Mouse (Mus musculus) stomach, embryonic 14.5 days (tissue): ENCODE data around the gene Mettl23. TPM values are rescaled to one million over a fixed set of nuclear protein-coding genes. Genes with fewer than 3 reads are reported as not detected.

Experiments used
- ATAC-seq: fragments of 200-750 bp; cut with Nextera tagmentation; 2 replicates; pipeline ENCODE4 v1.8.0; 2017; ENCODE audit warnings: low read depth, moderate TSS enrichment; ENCODE audit not compliant: insufficient number of reproducible peaks, insufficient read depth, low FRiP score
- H3K27ac ChIP-seq: fragments of 300-500 bp; sonication (generic); 2 replicates; pipeline ENCODE4 v1.5.1; 2014; ENCODE audit warnings: mild to moderate bottlenecking, low read length, moderate library complexity, mixed read lengths
- H3K27me3 ChIP-seq: fragments of 300-500 bp; sonication (generic); 2 replicates; pipeline ENCODE4 v1.6.1; 2014; ENCODE audit warnings: low read length, control low read depth, mixed read lengths; ENCODE audit not compliant: control insufficient read depth, insufficient read depth
- H3K36me3 ChIP-seq: fragments of 300-500 bp; sonication (generic); 2 replicates; pipeline ENCODE4 v1.6.1; 2014; ENCODE audit warnings: mild to moderate bottlenecking, control low read depth, low read length, moderate library complexity, mixed read lengths; ENCODE audit not compliant: control insufficient read depth, insufficient read depth
- H3K4me1 ChIP-seq: fragments of 300-500 bp; sonication (generic); 2 replicates; pipeline ENCODE4 v1.6.1; 2014; ENCODE audit warnings: low read length, control low read depth, mixed read lengths; ENCODE audit not compliant: control insufficient read depth, insufficient read depth
- H3K4me2 ChIP-seq: fragments of 300-500 bp; sonication (generic); replicated peaks from 2 replicates; pipeline ENCODE4 v1.6.1; 2014; ENCODE audit warnings: low read depth, low read length, control low read depth
- H3K4me3 ChIP-seq: fragments of 300-500 bp; sonication (generic); 2 replicates; pipeline ENCODE4 v1.5.1; 2014; ENCODE audit warnings: low read depth, low read length, control low read depth
- H3K9ac ChIP-seq: fragments of 300-500 bp; sonication (generic); replicated peaks from 2 replicates; pipeline ENCODE4 v1.6.1; 2014; ENCODE audit warnings: low read depth, mild to moderate bottlenecking, control low read depth, low read length, moderate library complexity, mixed read lengths
- H3K9me3 ChIP-seq: fragments of 300-500 bp; sonication (generic); 2 replicates; pipeline ENCODE4 v1.6.1; 2016; ENCODE audit warnings: low read depth, low read length, control low read depth; ENCODE audit not compliant: control insufficient read depth
- WGBS: fragments of 180-500 bp; shearing (Covaris S2); extraction: QIAGEN DNeasy Blood & Tissue Kit; methylation state at CpG from one replicate; pipeline ENCODE4 v1.1.7; 2014; 5-methylcytosine and 5-hydroxymethylcytosine counted together
- polyA plus RNA-seq: library from polyadenylated mRNA; unstranded; fragments of >200 nt; fragmentation: Nextera tagmentation; extraction: Ambion mirVana; gene quantifications from 2 replicates; pipeline ENCODE4 v1.2.1, GENCODE M21; 2014

Mettl23 gene
- polyA plus RNA-seq, 1 experiment from 2014 or later, result 71.7 TPM

- H3K9ac ChIP-seq, result no peak overlapping the region
- H3K4me2 ChIP-seq, result no peak overlapping the region
- no peak for ATAC-seq
- peaks cover 78% of the 10 kb centered on the region for H3K36me3 ChIP-seq
- no peak overlapping the region for H3K27ac ChIP-seq
- 96% methylated on average over 4 of the region's 4 CpGs for WGBS
- H3K9me3 ChIP-seq, result no peaks in the 10 kb centered on the region
- no peak overlapping the region for H3K4me3 ChIP-seq
- H3K4me1 ChIP-seq, result peaks cover 16% of the 10 kb centered on the region
- H3K27me3 ChIP-seq, result no peaks in the 10 kb centered on the region
These were observed 6.8 kb upstream of the Mettl23 start for GRCm38 (mm10) chr11:116836283-116836682.

DNA sequence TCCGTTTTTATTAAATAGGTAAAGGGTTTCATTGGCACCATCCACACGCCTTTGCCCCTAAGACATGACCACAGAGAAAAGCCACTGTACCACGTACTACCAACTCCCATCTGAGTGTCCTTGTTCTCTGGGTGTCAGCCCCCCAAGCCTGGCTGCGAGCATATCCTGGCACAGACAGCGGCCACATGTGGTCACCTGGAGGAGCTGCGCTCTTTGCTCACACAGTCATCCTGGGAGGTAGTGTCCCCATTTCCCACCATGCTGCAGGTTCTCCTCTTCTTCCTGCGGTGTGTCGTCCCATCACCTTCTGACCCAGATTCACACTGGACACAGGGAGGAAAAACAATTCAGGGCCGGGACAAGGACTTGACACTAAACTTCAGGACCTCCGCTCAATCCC is 5.6 kb upstream of the Mettl23 start:
- peaks cover 78% of the 10 kb centered on the region for H3K36me3 ChIP-seq
- H3K9ac ChIP-seq, result no peak overlapping the region
- no peak for ATAC-seq
- 93% methylated on average over 10 of the region's 10 CpGs for WGBS
- no peaks in the 10 kb centered on the region for H3K27me3 ChIP-seq
- peaks cover 22% of the 10 kb centered on the region for H3K4me1 ChIP-seq
- H3K9me3 ChIP-seq, result no peaks in the 10 kb centered on the region
- H3K4me2 ChIP-seq, result no peak overlapping the region
- no peak overlapping the region for H3K4me3 ChIP-seq
- H3K27ac ChIP-seq, result no peak overlapping the region

- no peaks in the 10 kb centered on the region for H3K9me3 ChIP-seq
- no peak overlapping the region for H3K27ac ChIP-seq
- H3K4me2 ChIP-seq, result no peak overlapping the region
- H3K9ac ChIP-seq, result no peak overlapping the region
- H3K36me3 ChIP-seq, result peaks cover 68% of the 10 kb centered on the region
- 85% methylated on average over 14 of the region's 14 CpGs for WGBS
- H3K27me3 ChIP-seq, result no peaks in the 10 kb centered on the region
- H3K4me3 ChIP-seq, result no peak overlapping the region
- ATAC-seq, result no peak
- peaks cover 22% of the 10 kb centered on the region for H3K4me1 ChIP-seq
These were observed 4.1 kb upstream of the Mettl23 start for GRCm38 (mm10) chr11:116838936-116839335.

DNA sequence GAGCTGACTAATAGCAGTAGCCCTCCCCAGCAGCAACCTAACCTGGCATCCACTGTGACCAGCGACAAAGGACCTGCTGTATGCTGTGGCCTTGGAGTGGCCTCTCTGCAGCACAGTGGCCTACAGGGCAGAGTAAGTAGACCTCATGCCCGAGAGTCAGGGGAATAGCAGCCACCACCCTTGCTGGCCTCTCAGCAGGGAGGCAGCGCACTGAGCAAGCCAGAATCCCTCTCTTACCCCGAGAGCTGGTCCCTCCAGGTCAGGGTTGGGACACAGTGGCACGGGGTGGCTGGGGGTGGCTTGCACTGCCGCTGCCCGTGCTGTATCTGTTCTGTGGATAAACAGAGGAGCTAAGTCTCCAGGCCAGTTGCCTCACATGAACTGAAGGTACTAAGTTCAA is 3.5 kb upstream of the Mettl23 start:
- Histone ChIP-seq H3K9me3 (no peaks in the 10 kb centered on the region), H3K4me3 (no peak overlapping the region), H3K27me3 (no peaks in the 10 kb centered on the region), H3K4me2 (no peak overlapping the region), H3K27ac (no peak overlapping the region), H3K36me3 (peaks cover 61% of the 10 kb centered on the region), H3K4me1 (peaks cover 26% of the 10 kb centered on the region), H3K9ac (no peak overlapping the region)
- ATAC-seq, result no peak
- 78% methylated on average over 7 of the region's 7 CpGs for WGBS

DNA sequence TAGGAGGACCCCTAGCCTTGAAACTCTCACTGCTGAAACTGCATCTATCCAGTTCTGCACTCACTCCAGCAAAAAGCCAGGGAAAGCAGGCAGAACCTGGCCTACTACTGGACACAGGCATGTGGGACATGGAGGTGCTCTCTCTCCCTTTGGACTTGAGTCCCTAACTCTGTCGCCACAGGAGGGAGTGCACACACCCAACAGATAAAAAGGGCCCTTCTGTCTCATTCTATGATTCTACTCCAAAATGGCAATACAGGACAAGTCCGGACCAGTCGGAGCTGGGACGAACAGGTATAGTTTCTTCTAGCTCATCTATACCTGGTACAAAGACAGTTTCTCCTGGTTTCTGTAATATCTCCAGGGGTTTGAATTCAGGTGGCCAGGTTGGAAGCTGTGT is 2.3 kb upstream of the Mettl23 start:
- Histone ChIP-seq H3K27me3 (no peaks in the 10 kb centered on the region), H3K9me3 (no peaks in the 10 kb centered on the region), H3K4me3 (peak overlapping the region; percentile 76), H3K9ac (0 out of 2 replicates have a peak overlapping the region, but pooled peaks have one; percentile 10), H3K4me1 (peaks cover 27% of the 10 kb centered on the region), H3K27ac (no peak overlapping the region), H3K36me3 (peaks cover 53% of the 10 kb centered on the region), H3K4me2 (peak overlapping the region; percentile 66)
- no peak for ATAC-seq
- 75% methylated on average over 4 of the region's 4 CpGs for WGBS

GRCm38 (mm10) chr11:116842531-116843260 is 382 bp upstream of the Mettl23 start:
- Histone ChIP-seq H3K4me1 (peaks cover 27% of the 10 kb centered on the region), H3K4me2 (peak overlapping the region; percentile 66), H3K36me3 (peaks cover 37% of the 10 kb centered on the region), H3K9me3 (no peaks in the 10 kb centered on the region), H3K27ac (peak overlapping the region; percentile 100), H3K4me3 (peak overlapping the region; percentile 76), H3K9ac (peak overlapping the region; percentile 89), H3K27me3 (no peaks in the 10 kb centered on the region)
- peak; percentile 64 for ATAC-seq
- WGBS, result under 1% methylated on average over 73 of the region's 73 CpGs

GRCm38 (mm10) chr11:116846593-116847181 is 3.6 kb downstream of the Mettl23 start:
- Histone ChIP-seq H3K9ac (no peak overlapping the region; the same call in 1 of the 2 replicates), H3K36me3 (peaks cover 27% of the 10 kb centered on the region), H3K4me1 (peaks cover 13% of the 10 kb centered on the region), H3K27ac (no peak overlapping the region), H3K27me3 (no peaks in the 10 kb centered on the region), H3K9me3 (no peaks in the 10 kb centered on the region), H3K4me2 (no peak overlapping the region), H3K4me3 (no peak overlapping the region)
- 79% methylated on average over 4 of the region's 4 CpGs for WGBS
- no peak for ATAC-seq

GRCm38 (mm10) chr11:116847187-116848085 is 4.4 kb downstream of the Mettl23 start:
- no peak overlapping the region for H3K27ac ChIP-seq

More at GRCm38 (mm10) chr11:116847187-116848085, 4.4 kb downstream of the Mettl23 start:
- Histone ChIP-seq H3K9me3 (no peaks in the 10 kb centered on the region), H3K4me2 (no peak overlapping the region), H3K27me3 (no peaks in the 10 kb centered on the region), H3K4me1 (peaks cover 12% of the 10 kb centered on the region), H3K9ac (no peak overlapping the region; the same call in 1 of the 2 replicates), H3K4me3 (no peak overlapping the region), H3K36me3 (peaks cover 28% of the 10 kb centered on the region)
- ATAC-seq, result no peak
- 95% methylated on average over 3 of the region's 3 CpGs for WGBS
